Mouse (Mus musculus): ENCODE data around the gene Tspan18. TPM values are rescaled to one million over a fixed set of nuclear protein-coding genes. Genes with fewer than 3 reads are reported as not detected.

The Tspan18 gene
- polyA plus RNA-seq, 1 experiment, result 10.7 TPM

DNA sequence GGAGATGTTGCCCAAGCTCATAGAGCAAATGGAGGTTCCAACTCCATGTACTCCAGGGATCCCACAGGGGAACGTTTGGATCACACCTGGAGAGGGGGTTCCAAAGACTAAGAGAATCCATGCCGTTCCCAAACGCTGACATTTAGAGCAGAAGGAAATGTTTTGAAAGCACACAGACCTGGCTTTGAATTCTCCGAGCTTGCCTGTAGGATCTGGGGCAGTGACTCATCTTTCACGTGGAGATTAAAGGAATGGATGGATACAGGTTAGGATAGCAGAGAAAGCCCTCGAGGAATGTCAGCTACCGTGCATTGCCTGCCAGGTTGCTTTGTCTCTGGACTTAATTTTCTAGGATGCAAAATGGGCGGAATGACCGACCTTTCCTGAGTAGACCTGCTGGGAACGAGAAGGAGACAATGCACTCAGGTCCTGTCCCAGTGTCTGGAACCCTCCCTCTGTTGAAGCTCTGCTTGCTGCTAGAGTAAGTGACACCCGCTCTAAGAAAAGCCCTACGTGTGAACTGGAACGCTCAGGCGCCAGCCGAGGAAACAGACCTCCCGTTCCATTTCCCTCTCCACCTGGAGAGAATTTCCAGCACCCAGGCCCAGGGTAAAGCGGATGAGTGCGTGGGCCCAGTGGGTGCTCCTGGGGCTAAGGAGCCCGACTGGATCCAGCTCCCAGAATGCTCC is 164.0 kb downstream of the Tspan18 start:
- H3K4me3 ChIP-seq (ENCODE audit: control insufficient read depth, insufficient read depth, low read length), result no peak overlapping the region
- 91% methylated on average over 19 of the region's 19 CpGs for whole genome bisulfite sequencing
- H3K36me3 ChIP-seq (ENCODE audit: control insufficient read depth, insufficient read depth, low read length), result no peaks in the 10 kb centered on the region
- H3K27me3 ChIP-seq (ENCODE audit: control insufficient read depth, insufficient read depth, low read length), result no peaks in the 10 kb centered on the region
- peaks cover 37% of the 10 kb centered on the region for H3K4me1 ChIP-seq (replicated peaks; ENCODE audit: control insufficient read depth, insufficient read depth, low read length)
- no peak for TF ChIP-seq CTCF (IDR thresholded peaks at IDR 0.05; ENCODE audit: borderline replicate concordance, control insufficient read depth, extremely low read depth, insufficient read depth, low read length, poor library complexity)
- DNase-seq, result no peak
- H3K27ac ChIP-seq (ENCODE audit: control insufficient read depth, insufficient read depth, low read length), result no peak overlapping the region

DNA sequence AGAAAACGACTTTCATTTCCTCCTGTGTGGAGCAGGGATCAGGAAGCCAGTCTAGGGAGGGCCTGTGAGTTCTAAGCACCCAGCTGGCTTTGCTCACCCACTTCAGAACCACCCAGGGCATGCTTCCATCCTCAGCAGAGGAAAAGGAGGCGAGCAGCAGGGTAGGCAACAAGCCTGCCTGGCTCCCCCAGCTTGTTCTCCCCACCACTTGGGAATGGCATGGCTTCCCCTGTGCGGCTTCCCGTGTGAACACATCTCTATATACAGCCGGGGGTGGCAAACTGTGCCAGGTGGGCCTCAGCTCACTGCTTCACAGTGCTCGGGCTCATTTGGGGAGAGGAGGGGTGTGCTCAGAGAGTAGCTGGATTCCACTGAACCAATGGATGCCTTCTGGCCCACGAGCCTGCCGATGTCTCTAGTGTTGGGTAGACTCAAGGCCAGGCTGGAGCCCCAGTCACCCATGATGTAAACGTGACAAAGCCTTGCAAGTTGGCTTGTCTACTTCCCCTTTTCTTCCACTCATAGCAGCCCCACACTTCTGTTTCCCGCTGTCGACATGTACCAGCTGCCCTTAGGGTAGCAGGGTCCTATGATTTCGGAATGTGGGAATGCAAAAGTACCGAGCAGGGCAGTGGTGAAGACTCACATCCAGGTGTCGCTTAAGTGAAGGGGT is 167.4 kb downstream of the Tspan18 start:
- DNase-seq, result no peak
- Histone ChIP-seq H3K27ac (ENCODE audit: control insufficient read depth, insufficient read depth, low read length) (no peak overlapping the region), H3K4me1 (replicated peaks; ENCODE audit: control insufficient read depth, insufficient read depth, low read length) (peaks cover 42% of the 10 kb centered on the region), H3K4me3 (ENCODE audit: control insufficient read depth, insufficient read depth, low read length) (no peak overlapping the region), H3K36me3 (ENCODE audit: control insufficient read depth, insufficient read depth, low read length) (no peaks in the 10 kb centered on the region), H3K27me3 (ENCODE audit: control insufficient read depth, insufficient read depth, low read length) (no peaks in the 10 kb centered on the region)
- TF ChIP-seq CTCF (IDR thresholded peaks at IDR 0.05; ENCODE audit: borderline replicate concordance, control insufficient read depth, extremely low read depth, insufficient read depth, low read length, poor library complexity) (no peak), POLR2A (IDR thresholded peaks at IDR 0.05; ENCODE audit: control insufficient read depth, extremely low read depth, insufficient read depth, low read length, poor library complexity) (no peak)
- 55% methylated on average over 14 of the region's 14 CpGs for WGBS

DNA sequence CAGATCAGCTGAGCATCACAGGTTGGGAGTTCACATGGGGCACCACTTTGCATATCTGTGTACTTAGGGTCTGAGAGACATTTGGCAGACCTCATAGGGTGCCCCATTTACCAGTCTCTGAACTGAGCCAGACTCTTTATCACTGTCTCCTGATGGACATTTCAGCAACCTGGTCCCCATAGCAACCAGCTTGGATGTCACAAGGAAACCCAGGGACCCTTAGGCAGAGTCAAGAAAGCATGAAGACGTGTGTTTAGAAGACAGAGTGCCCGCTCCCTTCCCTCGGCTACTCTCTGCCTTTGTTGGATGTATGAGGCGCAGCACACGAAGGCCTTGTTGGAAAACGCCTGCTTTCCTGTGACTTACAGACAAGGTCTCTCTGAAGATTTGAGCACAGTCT is 168.0 kb downstream of the Tspan18 start:
- WGBS, result 95% methylated on average over 6 of the region's 6 CpGs
- no peaks in the 10 kb centered on the region for H3K36me3 ChIP-seq (ENCODE audit: control insufficient read depth, insufficient read depth, low read length)
- peaks cover 44% of the 10 kb centered on the region for H3K4me1 ChIP-seq (replicated peaks; ENCODE audit: control insufficient read depth, insufficient read depth, low read length)
- no peaks in the 10 kb centered on the region for H3K27me3 ChIP-seq (ENCODE audit: control insufficient read depth, insufficient read depth, low read length)
- H3K4me3 ChIP-seq (ENCODE audit: control insufficient read depth, insufficient read depth, low read length), result no peak overlapping the region
- TF ChIP-seq POLR2A (IDR thresholded peaks at IDR 0.05; ENCODE audit: control insufficient read depth, extremely low read depth, insufficient read depth, low read length, poor library complexity) (no peak), CTCF (IDR thresholded peaks at IDR 0.05; ENCODE audit: borderline replicate concordance, control insufficient read depth, extremely low read depth, insufficient read depth, low read length, poor library complexity) (no peak)
- H3K27ac ChIP-seq (ENCODE audit: control insufficient read depth, insufficient read depth, low read length), result no peak overlapping the region
- no peak for DNase-seq

DNA sequence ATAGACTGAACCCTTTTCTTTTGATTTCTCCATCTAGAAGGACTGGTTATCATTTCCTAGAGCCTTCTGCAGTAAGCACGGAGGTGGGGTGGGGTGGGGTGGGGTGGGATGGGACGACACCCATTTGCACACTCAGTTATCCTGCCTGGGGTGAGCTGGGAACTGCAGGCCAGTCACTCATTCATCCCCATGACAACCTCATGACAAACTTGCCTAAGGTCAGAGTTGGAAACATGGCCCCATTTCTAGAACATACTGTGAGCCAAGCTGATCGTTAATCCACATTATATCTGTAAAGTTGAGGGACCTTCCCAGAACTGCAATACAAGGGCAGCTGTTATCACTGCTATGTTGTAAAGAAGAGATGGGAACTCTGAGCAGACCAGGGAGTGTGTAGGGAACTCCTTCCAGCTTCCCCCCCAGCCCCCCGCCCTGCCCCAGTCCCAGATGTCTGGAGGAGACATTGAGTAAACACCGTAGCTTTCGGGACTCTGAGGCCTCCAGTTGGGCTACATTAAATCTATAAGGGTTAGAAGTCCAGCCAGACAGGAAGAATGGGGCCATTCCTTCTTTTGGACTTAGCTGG is 170.5 kb downstream of the Tspan18 start:
- Histone ChIP-seq H3K36me3 (ENCODE audit: control insufficient read depth, insufficient read depth, low read length) (no peaks in the 10 kb centered on the region), H3K27me3 (ENCODE audit: control insufficient read depth, insufficient read depth, low read length) (no peaks in the 10 kb centered on the region), H3K4me3 (ENCODE audit: control insufficient read depth, insufficient read depth, low read length) (no peak overlapping the region), H3K4me1 (replicated peaks; ENCODE audit: control insufficient read depth, insufficient read depth, low read length) (peaks cover 30% of the 10 kb centered on the region), H3K27ac (ENCODE audit: control insufficient read depth, insufficient read depth, low read length) (no peak overlapping the region)
- TF ChIP-seq POLR2A (IDR thresholded peaks at IDR 0.05; ENCODE audit: control insufficient read depth, extremely low read depth, insufficient read depth, low read length, poor library complexity) (no peak), CTCF (IDR thresholded peaks at IDR 0.05; ENCODE audit: borderline replicate concordance, control insufficient read depth, extremely low read depth, insufficient read depth, low read length, poor library complexity) (no peak)
- 77% methylated on average over 6 of the region's 6 CpGs for WGBS
- no peak for DNase-seq

DNA sequence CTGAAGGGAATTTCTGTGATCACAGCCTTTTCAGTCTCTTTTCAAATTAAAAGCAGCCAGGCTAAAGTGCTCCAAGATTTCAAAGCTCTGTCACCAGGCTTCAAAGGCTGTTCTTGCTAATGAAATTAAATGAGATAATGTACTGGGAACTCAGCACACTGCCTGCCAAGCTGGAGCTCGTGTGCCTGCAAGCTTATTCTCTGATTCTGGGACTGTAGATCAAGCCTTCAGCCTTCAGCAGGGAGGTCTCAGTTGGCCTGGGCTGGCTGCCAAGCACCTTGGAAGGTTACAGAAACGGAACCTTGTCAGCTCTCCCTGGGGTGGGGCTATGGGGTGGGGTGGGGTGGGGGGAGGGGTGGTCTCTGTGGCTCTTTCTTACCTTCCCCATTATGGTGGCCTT is 171.0 kb downstream of the Tspan18 start:
- DNase-seq, result no peak
- H3K4me1 ChIP-seq (replicated peaks; ENCODE audit: control insufficient read depth, insufficient read depth, low read length), result peaks cover 28% of the 10 kb centered on the region
- TF ChIP-seq POLR2A (IDR thresholded peaks at IDR 0.05; ENCODE audit: control insufficient read depth, extremely low read depth, insufficient read depth, low read length, poor library complexity) (no peak), CTCF (IDR thresholded peaks at IDR 0.05; ENCODE audit: borderline replicate concordance, control insufficient read depth, extremely low read depth, insufficient read depth, low read length, poor library complexity) (no peak)
- no peak overlapping the region for H3K27ac ChIP-seq (ENCODE audit: control insufficient read depth, insufficient read depth, low read length)
- H3K27me3 ChIP-seq (ENCODE audit: control insufficient read depth, insufficient read depth, low read length), result no peaks in the 10 kb centered on the region
- H3K4me3 ChIP-seq (ENCODE audit: control insufficient read depth, insufficient read depth, low read length), result no peak overlapping the region
- H3K36me3 ChIP-seq (ENCODE audit: control insufficient read depth, insufficient read depth, low read length), result no peaks in the 10 kb centered on the region
- WGBS, result 10% methylated on average over 2 of the region's 2 CpGs

DNA sequence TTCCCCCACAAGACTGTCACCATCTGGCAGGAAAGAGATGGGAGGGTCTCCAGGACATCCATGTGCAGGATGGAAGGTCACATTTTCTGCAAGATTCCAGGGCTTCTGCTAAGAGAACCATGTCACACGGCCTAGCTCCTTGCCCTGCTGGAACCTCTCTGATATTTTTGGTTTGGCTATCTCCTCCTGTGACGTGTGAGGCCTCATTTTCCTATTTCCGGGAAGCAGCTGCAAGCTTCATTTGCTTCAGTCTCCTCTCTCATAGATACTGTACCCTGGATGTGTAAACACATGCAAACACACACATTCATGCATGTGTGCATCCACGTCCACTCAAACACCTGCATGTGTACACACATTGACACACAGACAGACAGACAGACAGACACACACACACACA is 171.5 kb downstream of the Tspan18 start:
- no peak overlapping the region for H3K4me3 ChIP-seq (ENCODE audit: control insufficient read depth, insufficient read depth, low read length)
- H3K36me3 ChIP-seq (ENCODE audit: control insufficient read depth, insufficient read depth, low read length), result no peaks in the 10 kb centered on the region
- DNase-seq, result no peak
- TF ChIP-seq POLR2A (IDR thresholded peaks at IDR 0.05; ENCODE audit: control insufficient read depth, extremely low read depth, insufficient read depth, low read length, poor library complexity), result no peak
- no peak for TF ChIP-seq CTCF (IDR thresholded peaks at IDR 0.05; ENCODE audit: borderline replicate concordance, control insufficient read depth, extremely low read depth, insufficient read depth, low read length, poor library complexity)
- no peak overlapping the region for H3K27ac ChIP-seq (ENCODE audit: control insufficient read depth, insufficient read depth, low read length)
- H3K27me3 ChIP-seq (ENCODE audit: control insufficient read depth, insufficient read depth, low read length), result no peaks in the 10 kb centered on the region
- H3K4me1 ChIP-seq (replicated peaks; ENCODE audit: control insufficient read depth, insufficient read depth, low read length), result peaks cover 28% of the 10 kb centered on the region
- 81% methylated on average over 4 of the region's 4 CpGs for WGBS
